Mouse (Mus musculus) limb, embryonic 14.5 days (tissue): ENCODE data around the gene Bcl11b. TPM values are rescaled to one million over a fixed set of nuclear protein-coding genes. Genes with fewer than 3 reads are reported as not detected.

Experiments used
- ATAC-seq: fragments of 200-750 bp; cut with Nextera tagmentation; 2 replicates; pipeline ENCODE4 v1.8.0; 2017; ENCODE audit warnings: low read depth, moderate number of reproducible peaks, moderate TSS enrichment; ENCODE audit not compliant: low FRiP score
- DNase-seq: peaks from one replicate; pipeline ENCODE4 v3.0.0-alpha.2; 2015; ENCODE audit warnings: low spot score
- H3K27ac ChIP-seq: fragments of 300-500 bp; sonication (generic); replicated peaks from 2 replicates; pipeline ENCODE4 v1.5.1; 2014; ENCODE audit warnings: low read depth, mild to moderate bottlenecking, low read length, moderate library complexity, mixed read lengths
- H3K27me3 ChIP-seq: fragments of 300-500 bp; sonication (generic); 2 replicates; pipeline ENCODE4 v1.6.1; 2014; ENCODE audit warnings: low read length, mixed read lengths; ENCODE audit not compliant: control insufficient read depth, insufficient read depth
- H3K36me3 ChIP-seq: fragments of 300-500 bp; sonication (generic); 2 replicates; pipeline ENCODE4 v1.6.1; 2014; ENCODE audit warnings: mild to moderate bottlenecking, low read length, moderate library complexity, mixed read lengths; ENCODE audit not compliant: control insufficient read depth, insufficient read depth
- H3K4me1 ChIP-seq: fragments of 300-500 bp; sonication (generic); 2 replicates; pipeline ENCODE4 v1.6.1; 2014; ENCODE audit warnings: antibody characterized with exemption, low read length, mixed read lengths; ENCODE audit not compliant: control insufficient read depth, insufficient read depth
- H3K4me2 ChIP-seq: fragments of 300-500 bp; sonication (generic); replicated peaks from 2 replicates; pipeline ENCODE4 v1.6.1; 2014; ENCODE audit warnings: low read depth, mild to moderate bottlenecking, low read length, moderate library complexity; ENCODE audit not compliant: severe bottlenecking
- H3K4me3 ChIP-seq: fragments of 300-500 bp; sonication (generic); replicated peaks from 2 replicates; pipeline ENCODE4 v1.5.1; 2014; ENCODE audit warnings: low read length
- H3K9ac ChIP-seq: fragments of 300-500 bp; sonication (generic); 2 replicates; pipeline ENCODE4 v1.6.1; 2014; ENCODE audit warnings: mild to moderate bottlenecking, low read depth, low read length, moderate library complexity; ENCODE audit not compliant: severe bottlenecking
- H3K9me3 ChIP-seq: fragments of 300-500 bp; sonication (generic); 2 replicates; pipeline ENCODE4 v1.6.1; 2016; ENCODE audit warnings: low read length; ENCODE audit not compliant: control insufficient read depth
- POLR2A ChIP-seq: fragments of 200-500 bp; IDR thresholded peaks from 2 replicates; pipeline ENCODE4 v1.8.0; 2012; ENCODE audit warnings: inconsistent platforms, mild to moderate bottlenecking, moderate library complexity, borderline replicate concordance; ENCODE audit not compliant: insufficient read depth, insufficient read length; ENCODE audit errors: extremely low read depth
- WGBS: fragments of 180-500 bp; shearing (Covaris S2); extraction: QIAGEN DNeasy Blood & Tissue Kit; methylation state at CpG from one replicate; pipeline ENCODE4 v1.1.7; 2014; 5-methylcytosine and 5-hydroxymethylcytosine counted together
- polyA plus RNA-seq, 2 experiments: library from polyadenylated mRNA; depleted of rRNA in 1 of 2; stranded (reverse) in 1 of 2; unstranded in 1 of 2; fragments of >200 nt; fragmentation: Nextera tagmentation in 1 of 2; extraction: Ambion mirVana in 1 of 2; gene quantifications; 2 replicates each; pipeline versions ENCODE4 v1.2.1 to v1.2.3; 2012 to 2014

The Bcl11b gene
- polyA plus RNA-seq, 2 experiments, result 16.0 to 26.7 TPM

GRCm38 (mm10) chr12:107874467-107875142, 128.8 kb downstream of the Bcl11b start:
- peaks cover 19% of the 10 kb centered on the region for H3K4me1 ChIP-seq
- DNase-seq (no peak), ATAC-seq (no peak)
- WGBS, result 90% methylated on average over 27 of the region's 27 CpGs
- H3K4me2 ChIP-seq, result no peak overlapping the region
- no peaks in the 10 kb centered on the region for H3K9me3 ChIP-seq
- TF ChIP-seq POLR2A, result no peak
- no peak overlapping the region for H3K4me3 ChIP-seq
- no peaks in the 10 kb centered on the region for H3K36me3 ChIP-seq
- no peaks in the 10 kb centered on the region for H3K27me3 ChIP-seq
- no peak overlapping the region for H3K9ac ChIP-seq
- no peak overlapping the region for H3K27ac ChIP-seq

- no peak for TF ChIP-seq POLR2A
- no peak overlapping the region for H3K4me3 ChIP-seq
- no peaks in the 10 kb centered on the region for H3K4me1 ChIP-seq
- no peak overlapping the region for H3K27ac ChIP-seq
- DNase-seq, result no peak
- H3K9me3 ChIP-seq, result no peaks in the 10 kb centered on the region
- ATAC-seq, result no peak
- no peak overlapping the region for H3K9ac ChIP-seq
- 85% methylated on average over 20 of the region's 20 CpGs for WGBS
- H3K4me2 ChIP-seq, result no peak overlapping the region
- no peaks in the 10 kb centered on the region for H3K36me3 ChIP-seq
- no peaks in the 10 kb centered on the region for H3K27me3 ChIP-seq
Measured at GRCm38 (mm10) chr12:107869526-107870050, 133.8 kb downstream of the Bcl11b start.

- Histone ChIP-seq H3K4me2 (no peak overlapping the region), H3K9me3 (no peaks in the 10 kb centered on the region), H3K4me1 (no peaks in the 10 kb centered on the region), H3K9ac (no peak overlapping the region), H3K4me3 (no peak overlapping the region), H3K27ac (no peak overlapping the region), H3K36me3 (no peaks in the 10 kb centered on the region), H3K27me3 (no peaks in the 10 kb centered on the region)
- WGBS, result 93% methylated on average over 2 of the region's 2 CpGs
- DNase-seq (no peak), ATAC-seq (no peak)
- TF ChIP-seq POLR2A, result no peak
Measured at GRCm38 (mm10) chr12:107868291-107868690, 135.1 kb downstream of the Bcl11b start.

Other genes starting within 250 kb of the Bcl11b start
- 55.1 and 62.5 TPM in 2 replicates for gene Setd3, start 175.7 kb upstream of the Bcl11b start, polyA plus RNA-seq (2012; rRNA removed)
- gene Setd3, start 175.7 kb upstream of the Bcl11b start, polyA plus RNA-seq (2014; fragmentation: Nextera tagmentation; extraction: Ambion mirVana), result 75.4 and 76.1 TPM in 2 replicates
- gene Ccnk, start 176.0 kb upstream of the Bcl11b start, polyA plus RNA-seq (2012; rRNA removed), result 37.7 and 46.2 TPM in 2 replicates
- gene Ccnk, start 176.0 kb upstream of the Bcl11b start, polyA plus RNA-seq (2014; fragmentation: Nextera tagmentation; extraction: Ambion mirVana), result 5.5 and 6.0 TPM in 2 replicates